ENCODE assay signal across 20 mouse cellular contexts in genomic region chr6:55480988-55481387, GRCm38 (mm10). TPM values are rescaled to one million over a fixed set of nuclear protein-coding genes. Genes with fewer than 3 reads are reported as not detected.
"Had no signal": no experiment of that assay in that cellular context is flagged by ENCODE, and none has a peak within 500 bp of the region (broad histone marks: within the 10 kb centered on the region; RNA-seq: fewer than 3 reads in every experiment).

No protein-coding gene starts in this region.

- H3K4me1 ChIP-seq: liver, embryonic 13.5 days had no signal

- H3K4me3 ChIP-seq: intestine, embryonic 15.5 days; kidney, embryonic 15.5 days; left cerebral cortex, adult 2 months; liver, embryonic 13.5 days; myocyte; neural tube, embryonic 13.5 days had no signal

- H3K9ac ChIP-seq: intestine, embryonic 15.5 days; kidney, embryonic 15.5 days; liver, embryonic 13.5 days; neural tube, embryonic 13.5 days had no signal

- H3K36me3 ChIP-seq: intestine, embryonic 15.5 days; kidney, embryonic 15.5 days; liver, embryonic 13.5 days had no signal

- H3K4me2 ChIP-seq: intestine, embryonic 15.5 days; kidney, embryonic 15.5 days; liver, embryonic 13.5 days; neural tube, embryonic 13.5 days had no signal

- H3K9me3 ChIP-seq: intestine, embryonic 15.5 days; kidney, embryonic 15.5 days; liver, embryonic 13.5 days; neural tube, embryonic 13.5 days had no signal

- H3K27me3 ChIP-seq: intestine, embryonic 15.5 days; kidney, embryonic 15.5 days; liver, embryonic 13.5 days; neural tube, embryonic 13.5 days had no signal

- ATAC-seq: intestine, embryonic 15.5 days had no signal

- H3K27ac ChIP-seq: intestine, embryonic 15.5 days; kidney, embryonic 15.5 days; left cerebral cortex, adult 2 months; liver, embryonic 13.5 days had no signal

- DNase-seq: kidney, adult 11 months; kidney, adult 8-10 months; kidney, postnatal 10 days; kidney, postnatal 36 days; liver, embryonic 13.5 days; lung, adult 2 months; lung, postnatal 14 days; lung, postnatal 4 days; retina, postnatal 1 day; right cerebral cortex, postnatal 25 days; thymus, adult 18-20 months; thymus, postnatal 36 days had no signal

RNA-seq across cellular contexts. Expression of gene Adcyap1r1, which starts 29.2 kb away (rescaled TPM):
- total RNA-seq: megakaryocyte-erythroid progenitor cell, adult 5-6 weeks; monocyte, adult 5-6 weeks; neutrophil, adult 5-6 weeks had no signal
- polyA plus RNA-seq: myocyte had no signal
